Mouse (Mus musculus): ENCODE results near the gene Card9. TPM values are rescaled to one million over a fixed set of nuclear protein-coding genes. Genes with fewer than 3 reads are reported as not detected.
A peak's percentile ranks its signal among the peaks of the same experiment; 100 is the strongest.

Gene Card9
- polyA plus RNA-seq, 1 experiment from 2014 or later, result 0.26 TPM

- 1% methylated on average over 60 of the region's 66 CpGs for WGBS
Measured at GRCm38 (mm10) chr2:26315072-26315924, 45.4 kb downstream of the Card9 start, which contains the start of gene Gpsm1. TSS of gene Gpsm1 (plus strand) at chr2:26315515.

GRCm38 (mm10) chr2:26314281-26315071, 46.2 kb downstream of the Card9 start:
- no peak for ATAC-seq
- Histone ChIP-seq H3K36me3 (ENCODE audit: control insufficient read depth, insufficient read depth) (no peaks in the 10 kb centered on the region), H3K4me3 (ENCODE audit: low read depth, low read length) (no peak overlapping the region), H3K9ac (ENCODE audit: low read depth, low read length) (no peak overlapping the region), H3K4me2 (replicated peaks; ENCODE audit: low read depth) (peak overlapping the region; percentile 85), H3K9me3 (ENCODE audit: control insufficient read depth) (no peaks in the 10 kb centered on the region), H3K4me1 (replicated peaks; ENCODE audit: control insufficient read depth, insufficient read depth, low read length) (0 out of 2 replicates have a peak, but pooled peaks cover 2% of the 10 kb centered on the region), H3K27ac (ENCODE audit: low read depth, low read length) (peak overlapping the region; percentile 71; the same call in 1 of the 2 replicates), H3K27me3 (replicated peaks; ENCODE audit: control insufficient read depth, insufficient read depth, low read length) (no peaks in the 10 kb centered on the region)
- WGBS, result 57% methylated on average over 13 of the region's 13 CpGs
- no peak for TF ChIP-seq CTCF (IDR thresholded peaks at IDR 0.05; ENCODE audit: low read depth)

More at GRCm38 (mm10) chr2:26315072-26315924, 45.4 kb downstream of the Card9 start, which contains the start of gene Gpsm1:
- ATAC-seq, result peak; percentile 66
- no peaks in the 10 kb centered on the region for H3K36me3 ChIP-seq (ENCODE audit: control insufficient read depth, insufficient read depth)
- no peaks in the 10 kb centered on the region for H3K27me3 ChIP-seq (replicated peaks; ENCODE audit: control insufficient read depth, insufficient read depth, low read length)
- 0 out of 2 replicates have a peak, but pooled peaks cover 2% of the 10 kb centered on the region for H3K4me1 ChIP-seq (replicated peaks; ENCODE audit: control insufficient read depth, insufficient read depth, low read length)
- H3K4me2 ChIP-seq (replicated peaks; ENCODE audit: low read depth), result peak within 1 kb of the TSS; percentile 85
- no peaks in the 10 kb centered on the region for H3K9me3 ChIP-seq (ENCODE audit: control insufficient read depth)
- H3K9ac ChIP-seq (ENCODE audit: low read depth, low read length), result peak within 1 kb of the TSS; percentile 66
- H3K4me3 ChIP-seq (ENCODE audit: low read depth, low read length), result peak within 1 kb of the TSS; percentile 72
- TF ChIP-seq CTCF (IDR thresholded peaks at IDR 0.05; ENCODE audit: low read depth), result 0 out of 2 replicates have a peak, but pooled peaks have one; percentile 16
- H3K27ac ChIP-seq (ENCODE audit: low read depth, low read length), result peak within 1 kb of the TSS; percentile 71

GRCm38 (mm10) chr2:26313394-26313793, 47.3 kb downstream of the Card9 start:
- no peak for TF ChIP-seq CTCF (IDR thresholded peaks at IDR 0.05; ENCODE audit: low read depth)
- Histone ChIP-seq H3K27me3 (replicated peaks; ENCODE audit: control insufficient read depth, insufficient read depth, low read length) (no peaks in the 10 kb centered on the region), H3K9me3 (ENCODE audit: control insufficient read depth) (no peaks in the 10 kb centered on the region), H3K27ac (ENCODE audit: low read depth, low read length) (no peak overlapping the region), H3K4me1 (replicated peaks; ENCODE audit: control insufficient read depth, insufficient read depth, low read length) (0 out of 2 replicates have a peak, but pooled peaks cover 2% of the 10 kb centered on the region), H3K36me3 (ENCODE audit: control insufficient read depth, insufficient read depth) (no peaks in the 10 kb centered on the region), H3K9ac (ENCODE audit: low read depth, low read length) (no peak overlapping the region), H3K4me2 (replicated peaks; ENCODE audit: low read depth) (no peak overlapping the region), H3K4me3 (ENCODE audit: low read depth, low read length) (no peak overlapping the region)
- WGBS, result 93% methylated on average over 1 of the region's 1 CpGs
- ATAC-seq, result no peak

- ATAC-seq, result no peak
- Histone ChIP-seq H3K4me3 (ENCODE audit: low read depth, low read length) (no peak overlapping the region), H3K9ac (ENCODE audit: low read depth, low read length) (no peak overlapping the region), H3K4me2 (replicated peaks; ENCODE audit: low read depth) (no peak overlapping the region), H3K9me3 (ENCODE audit: control insufficient read depth) (no peaks in the 10 kb centered on the region), H3K36me3 (ENCODE audit: control insufficient read depth, insufficient read depth) (no peaks in the 10 kb centered on the region), H3K27ac (ENCODE audit: low read depth, low read length) (no peak overlapping the region), H3K27me3 (replicated peaks; ENCODE audit: control insufficient read depth, insufficient read depth, low read length) (no peaks in the 10 kb centered on the region), H3K4me1 (replicated peaks; ENCODE audit: control insufficient read depth, insufficient read depth, low read length) (0 out of 2 replicates have a peak, but pooled peaks cover 2% of the 10 kb centered on the region)
- 53% methylated on average over 2 of the region's 2 CpGs for WGBS
- peak; percentile 62 for TF ChIP-seq CTCF (IDR thresholded peaks at IDR 0.05; ENCODE audit: low read depth)
Measured at GRCm38 (mm10) chr2:26312812-26313211, 47.9 kb downstream of the Card9 start.

GRCm38 (mm10) chr2:26311936-26312335, 48.8 kb downstream of the Card9 start:
- 0 out of 2 replicates have a peak, but pooled peaks cover 2% of the 10 kb centered on the region for H3K4me1 ChIP-seq (replicated peaks; ENCODE audit: control insufficient read depth, insufficient read depth, low read length)
- no peak overlapping the region for H3K9ac ChIP-seq (ENCODE audit: low read depth, low read length)
- H3K4me3 ChIP-seq (ENCODE audit: low read depth, low read length), result no peak overlapping the region
- H3K4me2 ChIP-seq (replicated peaks; ENCODE audit: low read depth), result no peak overlapping the region
- no peaks in the 10 kb centered on the region for H3K27me3 ChIP-seq (replicated peaks; ENCODE audit: control insufficient read depth, insufficient read depth, low read length)
- no peak overlapping the region for H3K27ac ChIP-seq (ENCODE audit: low read depth, low read length)
- H3K9me3 ChIP-seq (ENCODE audit: control insufficient read depth), result no peaks in the 10 kb centered on the region
- 57% methylated on average over 5 of the region's 5 CpGs for WGBS
- H3K36me3 ChIP-seq (ENCODE audit: control insufficient read depth, insufficient read depth), result no peaks in the 10 kb centered on the region
- no peak for TF ChIP-seq CTCF (IDR thresholded peaks at IDR 0.05; ENCODE audit: low read depth)
- no peak for ATAC-seq

- H3K27me3 ChIP-seq (replicated peaks; ENCODE audit: control insufficient read depth, insufficient read depth, low read length), result no peaks in the 10 kb centered on the region
- no peaks in the 10 kb centered on the region for H3K9me3 ChIP-seq (ENCODE audit: control insufficient read depth)
- H3K4me2 ChIP-seq (replicated peaks; ENCODE audit: low read depth), result 0 out of 2 replicates have a peak overlapping the region, but pooled peaks have one; percentile 6
- ATAC-seq, result peak; percentile 22; the same call in 1 of the 2 replicates
- no peak for TF ChIP-seq CTCF (IDR thresholded peaks at IDR 0.05; ENCODE audit: low read depth)
- H3K4me3 ChIP-seq (ENCODE audit: low read depth, low read length), result no peak overlapping the region
- H3K4me1 ChIP-seq (replicated peaks; ENCODE audit: control insufficient read depth, insufficient read depth, low read length), result no peaks in the 10 kb centered on the region
- peak overlapping the region; percentile 54 for H3K27ac ChIP-seq (ENCODE audit: low read depth, low read length)
- H3K9ac ChIP-seq (ENCODE audit: low read depth, low read length), result no peak overlapping the region
- H3K36me3 ChIP-seq (ENCODE audit: control insufficient read depth, insufficient read depth), result no peaks in the 10 kb centered on the region
- WGBS, result 21% methylated on average over 10 of the region's 10 CpGs
Measured at GRCm38 (mm10) chr2:26309739-26310138, 51.0 kb downstream of the Card9 start.

Measured in intestine, postnatal 0 days (tissue).